Mouse (Mus musculus) B cell, adult 62 days (primary cell): ENCODE data around the gene Retreg3. TPM values are rescaled to one million over a fixed set of nuclear protein-coding genes. Genes with fewer than 3 reads are reported as not detected.

ENCODE experiments used
- total RNA-seq: library from RNA; stranded (reverse); gene quantifications from 4 replicates; pipeline ENCODE4 v1.2.4, GENCODE M21; 2023

Retreg3 gene
- total RNA-seq, result 71.0 to 81.9 TPM (median 75.1 TPM) in 4 replicates

DNA sequence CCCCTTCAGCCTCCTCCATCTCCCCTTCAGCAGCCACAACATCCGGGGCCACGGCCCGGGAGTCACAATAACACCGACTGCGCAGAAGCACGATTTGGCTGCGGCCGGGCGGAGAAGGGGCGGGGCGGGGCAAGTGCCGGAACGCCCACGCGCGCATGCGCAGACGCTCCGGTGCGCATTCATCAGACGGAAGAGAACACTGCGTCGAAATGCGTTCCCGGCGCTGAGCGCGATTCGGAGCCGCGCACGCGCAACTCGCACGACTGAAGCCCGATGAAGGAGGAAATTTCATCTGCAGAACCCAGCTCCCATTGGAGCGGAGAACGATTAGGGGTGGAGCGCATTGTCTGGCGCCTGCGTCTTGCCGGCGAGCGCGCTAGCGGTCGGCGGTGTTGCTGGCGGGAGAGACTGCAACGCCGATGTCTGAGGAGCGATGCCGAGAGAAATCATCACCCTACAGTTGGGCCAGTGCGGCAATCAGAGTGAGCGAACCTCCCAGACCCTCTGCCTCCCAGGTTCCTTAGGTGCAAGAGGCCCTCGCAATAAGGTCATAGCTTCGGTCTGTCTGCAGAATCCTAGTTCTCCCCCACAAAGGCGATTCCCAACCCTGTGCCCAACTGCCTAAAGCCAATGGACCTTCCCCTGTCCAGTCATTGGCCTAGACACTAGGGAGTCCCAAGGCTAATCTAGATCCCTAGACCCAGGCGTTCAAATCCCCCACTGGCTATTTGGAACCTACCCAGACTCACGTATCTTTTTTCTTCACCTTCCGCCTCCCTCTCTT lies at the start of gene Retreg3, which contains the start of gene Tubg1:
Gene Retreg3, minus strand, starts transcription at position 133 of the 784 bp plus-strand sequence.
Gene Tubg1, plus strand, starts transcription at position 178 of the 784 bp plus-strand sequence.

DNA sequence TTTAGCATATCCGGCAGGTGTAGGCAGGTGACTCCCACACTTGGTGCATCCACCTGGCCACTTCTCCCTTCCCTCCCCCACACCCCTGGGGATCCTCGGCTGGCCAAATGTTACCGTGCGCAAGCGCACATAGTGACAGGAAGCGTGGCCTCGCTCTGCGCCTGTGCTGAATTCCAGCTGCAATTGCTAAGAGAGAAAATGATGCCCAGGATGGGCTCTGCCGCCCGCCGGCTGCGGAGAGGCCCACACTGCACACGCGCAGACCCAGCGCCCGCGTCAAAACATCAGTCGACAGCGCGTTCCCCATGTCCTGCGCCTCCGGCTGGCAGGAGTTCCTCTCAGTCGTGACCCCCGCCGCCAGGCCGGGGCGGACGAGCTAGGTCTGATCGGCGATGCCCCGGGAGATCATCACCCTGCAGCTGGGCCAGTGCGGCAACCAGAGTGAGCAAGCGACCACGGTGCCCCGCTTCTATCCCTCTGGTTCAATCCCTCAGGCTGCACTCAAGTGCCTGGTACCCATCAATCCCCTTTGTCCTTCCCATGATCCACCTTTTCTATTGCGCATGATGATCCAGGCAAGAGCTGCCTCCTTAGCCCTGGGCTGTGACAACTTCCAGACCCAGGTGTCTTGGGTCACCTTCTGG lies 36.2 kb upstream of the Retreg3 start, which contains the start of gene Tubg2:
Gene Tubg2, plus strand, starts transcription at position 180 of the 644 bp plus-strand sequence.

DNA sequence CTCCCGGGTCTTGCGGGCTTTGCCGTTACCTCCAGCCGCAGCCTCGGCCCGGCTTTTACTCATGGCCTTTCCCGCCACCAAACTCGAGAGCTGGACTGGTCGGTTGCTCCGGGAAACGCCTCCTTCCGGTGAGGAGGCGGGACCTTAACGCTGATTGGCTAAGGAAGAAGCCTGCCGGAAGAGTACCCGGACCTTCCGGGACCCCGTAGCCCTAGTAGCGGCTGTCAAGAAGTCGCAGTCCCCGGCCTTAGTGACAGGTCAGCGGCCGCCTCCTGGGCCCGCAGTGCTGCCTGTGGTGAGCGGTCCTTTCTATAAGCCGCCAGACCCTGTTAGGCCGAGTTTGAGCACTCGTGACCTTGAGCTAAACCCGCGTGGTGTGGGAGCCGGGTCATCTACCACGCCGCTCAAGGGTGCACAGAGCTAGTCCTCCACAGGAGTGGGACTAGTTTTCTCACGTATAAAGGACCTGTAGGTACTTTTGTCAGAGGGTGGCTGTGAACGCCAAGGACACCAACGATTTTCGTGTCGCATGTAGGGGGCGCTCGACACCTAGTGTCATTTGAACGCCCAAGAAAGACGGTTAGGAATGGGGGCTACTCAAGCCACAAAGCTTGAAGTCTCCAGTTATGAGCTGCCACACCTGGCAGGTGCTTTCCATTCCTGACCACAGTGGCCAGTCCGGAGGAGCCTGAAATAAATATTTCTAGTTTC lies 24.2 kb downstream of the Retreg3 start, which contains the start of gene Psmc3ip:
Gene Psmc3ip, minus strand, starts transcription at position 123 of the 711 bp plus-strand sequence.

DNA sequence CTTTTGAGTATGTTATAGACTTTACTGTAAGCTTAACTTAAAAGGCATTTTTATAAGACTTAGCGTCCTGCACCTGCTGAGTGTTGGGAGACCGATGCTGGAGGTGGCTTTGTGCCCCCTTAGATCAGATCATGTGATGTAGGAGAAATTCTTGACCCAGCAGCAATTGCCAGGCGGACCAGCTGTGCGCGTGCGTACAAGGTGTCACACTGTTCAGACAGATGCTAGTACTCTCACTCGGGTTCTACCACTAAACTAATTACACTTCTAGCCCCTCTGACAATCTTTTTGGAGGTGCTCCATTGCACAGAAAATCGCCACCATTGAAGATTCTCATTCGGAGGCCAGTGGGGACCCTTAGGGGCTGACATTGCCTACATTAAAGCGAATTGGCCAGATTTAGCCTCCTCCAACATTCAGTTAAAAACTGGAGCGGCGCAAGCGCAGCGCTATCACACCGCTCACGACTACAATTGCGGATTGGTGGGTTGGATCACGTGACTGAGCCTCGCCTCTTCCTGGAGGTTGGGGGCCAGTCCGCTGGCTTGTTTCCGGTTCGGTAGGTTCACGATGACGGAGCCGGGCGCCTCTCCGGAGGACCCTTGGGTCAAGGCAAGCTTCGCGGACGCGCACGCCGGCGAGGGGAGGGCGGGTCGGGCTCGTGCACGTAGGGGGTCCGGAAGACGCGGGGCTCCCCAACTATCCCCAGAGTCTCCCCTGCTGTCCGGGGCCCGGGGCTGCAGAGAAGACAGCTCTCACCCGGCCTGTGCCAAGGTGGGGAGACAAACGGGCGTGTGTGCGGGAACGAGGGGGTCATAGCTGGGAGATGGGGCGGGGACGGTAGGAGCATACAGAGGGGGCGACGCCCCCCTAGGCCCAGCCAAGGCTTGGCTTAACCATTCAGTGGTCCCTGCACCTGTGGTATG lies 32.7 kb downstream of the Retreg3 start, which contains the start of gene Mlx:
Gene Mlx, plus strand, starts transcription at position 522 of the 926 bp plus-strand sequence.

DNA sequence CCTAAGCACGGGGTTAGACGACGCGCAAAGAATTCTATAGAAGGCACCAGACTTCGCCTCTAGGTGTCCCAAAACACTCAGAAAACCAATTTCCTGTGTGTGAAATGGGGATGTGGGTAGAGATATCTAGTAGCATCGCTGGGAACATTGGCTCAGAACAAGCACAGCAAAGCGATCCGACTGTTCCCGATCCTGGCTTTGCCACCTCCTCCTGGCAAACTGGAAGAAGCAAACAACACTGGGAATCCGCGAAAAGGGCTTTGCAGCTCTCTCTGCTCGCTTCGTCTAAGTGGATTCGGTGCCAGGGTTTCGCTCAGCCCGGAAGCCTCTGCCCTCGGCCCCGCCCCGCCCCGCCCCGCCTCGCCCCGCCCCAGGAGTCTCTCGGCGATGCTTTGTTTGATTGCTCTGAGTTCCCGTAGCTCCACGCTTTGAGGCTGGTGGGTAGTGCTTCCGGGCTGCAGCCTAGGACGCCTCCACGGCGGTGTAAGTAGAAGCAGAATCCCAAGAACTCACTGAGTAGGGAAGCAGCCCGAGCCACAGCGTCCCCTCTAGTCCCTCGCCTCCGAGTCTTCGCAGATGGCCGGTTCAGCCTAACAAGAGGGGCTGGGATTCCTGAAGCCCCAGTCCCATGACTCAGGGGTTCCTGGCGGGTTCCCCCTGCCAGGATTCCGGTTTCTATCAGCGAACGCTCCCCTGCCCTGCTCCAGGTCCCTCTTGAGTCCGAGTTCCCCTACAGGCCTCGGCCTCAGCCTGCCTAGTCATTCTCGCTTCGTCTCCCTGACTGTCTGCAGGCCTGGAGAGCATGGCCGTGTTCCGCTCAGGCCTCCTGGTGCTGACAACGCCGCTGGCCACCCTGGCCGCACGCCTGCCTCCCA lies 37.2 kb downstream of the Retreg3 start, which contains the start of gene Coasy:
Gene Coasy, plus strand, starts transcription at position 358 of the 875 bp plus-strand sequence.

DNA sequence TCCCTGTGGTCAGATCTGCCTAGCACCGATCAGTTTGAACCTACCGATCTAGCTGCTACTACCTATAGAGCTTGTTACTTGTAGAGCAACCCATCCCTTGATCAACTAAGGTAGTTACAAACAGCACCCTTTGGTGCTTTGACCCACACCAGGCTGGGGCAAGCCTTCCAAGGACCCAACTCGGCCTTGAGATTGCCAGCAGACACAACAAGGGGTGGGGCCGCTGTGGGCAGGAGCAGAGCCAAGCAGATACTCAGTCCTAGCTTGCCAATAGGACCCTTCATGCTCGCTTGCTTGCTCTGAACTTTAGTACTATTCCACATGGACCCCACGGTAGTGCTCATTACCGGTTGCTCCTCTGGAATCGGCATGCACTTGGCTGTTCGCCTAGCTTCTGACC lies 41.6 kb downstream of the Retreg3 start, which contains the start of gene Hsd17b1:
Gene Hsd17b1, plus strand, starts transcription at position 291 of the 400 bp plus-strand sequence.

DNA sequence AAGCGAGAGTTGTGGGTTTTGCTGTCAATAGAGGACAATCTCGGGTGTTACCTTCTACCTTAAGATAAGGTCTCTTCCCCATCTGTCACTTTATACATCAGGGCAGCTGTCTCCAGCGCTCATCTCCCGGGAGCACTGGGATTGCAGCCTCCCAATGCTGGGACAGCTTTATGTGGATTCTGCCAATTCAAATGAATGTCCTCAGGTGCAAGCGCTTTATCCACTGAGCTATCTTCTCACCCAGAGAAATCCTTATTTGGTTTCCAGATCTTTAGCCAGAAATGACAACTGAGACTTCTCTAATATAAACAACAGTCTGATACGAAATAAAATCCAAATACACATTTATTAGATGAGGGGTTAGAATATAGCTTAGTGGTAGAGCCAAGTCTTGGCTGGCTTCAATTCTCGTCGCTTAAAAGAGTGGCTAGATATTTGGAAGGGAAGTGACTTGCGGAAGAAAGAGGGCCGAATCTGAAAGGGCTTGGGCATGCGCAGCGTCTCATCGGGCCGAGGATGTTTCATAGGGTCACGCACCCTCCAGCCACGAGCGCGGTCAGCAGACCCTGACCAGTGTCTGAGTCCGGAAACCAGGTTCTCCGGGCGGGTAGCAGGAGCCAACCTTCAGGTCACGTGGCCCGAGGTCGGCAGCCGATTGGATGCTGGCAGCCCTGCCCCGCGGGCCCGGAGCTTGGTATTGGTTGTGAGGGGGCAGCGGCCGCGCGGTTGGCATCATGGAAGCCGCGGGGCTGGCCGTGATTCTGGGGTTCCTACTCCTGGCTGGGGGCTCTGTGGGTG lies 50.1 kb downstream of the Retreg3 start, which contains the start of gene Naglu:
Gene Naglu, plus strand, starts transcription at position 622 of the 798 bp plus-strand sequence.

Other genes starting within 250 kb of the Retreg3 start
- gene Stat3, start 180.4 kb downstream of the Retreg3 start, total RNA-seq, result 260 to 282 TPM (median 268 TPM) in 4 replicates
- 0.27 to 0.88 TPM in 2 of 4 replicates, not detected in the others for gene Cavin1, start 149.0 kb downstream of the Retreg3 start, total RNA-seq
- gene Atp6v0a1, start 110.4 kb downstream of the Retreg3 start, total RNA-seq, result 66.2 to 98.9 TPM (median 80.0 TPM) in 4 replicates
- gene Naglu, start 49.9 kb downstream of the Retreg3 start, total RNA-seq, result 12.9 to 16.4 TPM (median 15.4 TPM) in 4 replicates
- gene Hsd17b1, start 41.5 kb downstream of the Retreg3 start, total RNA-seq, result 0.86 to 2.2 TPM (median 1.4 TPM) in 4 replicates
- 13.9 to 15.7 TPM (median 14.8 TPM) in 4 replicates for gene Coasy, start 37.3 kb downstream of the Retreg3 start, total RNA-seq
- gene Mlx, start 32.6 kb downstream of the Retreg3 start, total RNA-seq, result 32.6 to 43.0 TPM (median 36.8 TPM) in 4 replicates
- gene Psmc3ip, start 24.5 kb downstream of the Retreg3 start, total RNA-seq, result 3.7 to 4.6 TPM (median 4.2 TPM) in 4 replicates
- 15.8 to 18.7 TPM (median 16.9 TPM) in 4 replicates for gene Tubg1, start within 50 bp of the Retreg3 start, total RNA-seq
- gene Tubg2, start 36.0 kb upstream of the Retreg3 start, total RNA-seq, result 3.1 to 5.6 TPM (median 4.7 TPM) in 4 replicates
- gene Cntnap1, start 50.6 kb upstream of the Retreg3 start, total RNA-seq, result 0.34 to 0.49 TPM (median 0.37 TPM) in 4 replicates
- 1.2 to 4.3 TPM (median 3.4 TPM) in 4 replicates for gene Plekhh3, start 51.5 kb upstream of the Retreg3 start, total RNA-seq
- gene Ccr10, start 55.5 kb upstream of the Retreg3 start, total RNA-seq, result not detected in 4 replicates
- gene Ezh1, start 106.6 kb upstream of the Retreg3 start, total RNA-seq, result 78.1 to 86.6 TPM (median 84.3 TPM) in 4 replicates
- not detected in 4 replicates for gene Ramp2, start 126.1 kb upstream of the Retreg3 start, total RNA-seq
- gene Vps25, start 133.8 kb upstream of the Retreg3 start, total RNA-seq, result 74.7 to 90.7 TPM (median 77.1 TPM) in 4 replicates
- gene Wnk4, start 140.7 kb upstream of the Retreg3 start, total RNA-seq, result 0.30 to 1.1 TPM (median 0.57 TPM) in 4 replicates
- 0.22 to 0.77 TPM (median 0.35 TPM) in 4 replicates for gene Cntd1, start 159.1 kb upstream of the Retreg3 start, total RNA-seq
- gene Coa3, start 159.2 kb upstream of the Retreg3 start, total RNA-seq, result 27.6 to 31.2 TPM (median 28.7 TPM) in 4 replicates
- 181 to 201 TPM (median 186 TPM) in 4 replicates for gene Becn1, start 182.4 kb upstream of the Retreg3 start, total RNA-seq
- gene Psme3, start 196.3 kb upstream of the Retreg3 start, total RNA-seq, result 136 to 141 TPM (median 140 TPM) in 4 replicates
- gene Aoc2, start 205.2 kb upstream of the Retreg3 start, total RNA-seq, result 13.9 to 14.7 TPM (median 14.2 TPM) in 4 replicates
- 0.28 to 0.64 TPM (median 0.60 TPM) in 4 replicates for gene Aoc3, start 210.7 kb upstream of the Retreg3 start, total RNA-seq
- not detected in 4 replicates for gene G6pc, start 247.7 kb upstream of the Retreg3 start, total RNA-seq